Mouse (Mus musculus): ENCODE results near the gene Radil. TPM values are rescaled to one million over a fixed set of nuclear protein-coding genes. Genes with fewer than 3 reads are reported as not detected.
A peak's percentile ranks its signal among the peaks of the same experiment; 100 is the strongest.

Radil gene
- polyA plus RNA-seq, 1 experiment from 2014 or later, result 17.6 TPM

DNA sequence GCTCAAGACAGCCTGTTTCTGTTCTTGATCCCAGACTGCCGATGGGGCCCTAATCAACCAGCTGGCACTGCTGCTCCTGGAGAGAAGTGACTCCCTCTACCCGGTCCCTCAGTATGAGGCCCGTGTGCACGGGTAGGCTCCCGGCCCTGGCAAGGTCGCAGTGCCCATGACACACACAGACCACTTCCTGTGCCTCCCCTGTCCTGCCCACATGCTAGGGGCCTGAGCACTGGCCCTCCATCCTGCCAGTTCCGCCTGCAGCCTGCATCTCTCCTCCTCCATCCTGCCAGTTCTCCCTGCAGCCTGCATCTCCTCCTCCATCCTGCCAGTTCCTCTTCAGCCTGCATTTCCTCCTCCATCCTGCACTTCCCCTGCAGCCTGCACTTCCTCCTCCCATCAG, 75.2 kb downstream of the Radil start:
- ATAC-seq, result no peak
- WGBS, result 87% methylated on average over 7 of the region's 7 CpGs
- no peaks in the 10 kb centered on the region for H3K36me3 ChIP-seq (ENCODE audit: control insufficient read depth, insufficient read depth)

GRCm38 (mm10) chr5:142473696-142474095, 77.2 kb downstream of the Radil start:
- Histone ChIP-seq H3K9me3 (ENCODE audit: control insufficient read depth, low read length) (no peaks in the 10 kb centered on the region), H3K27ac (ENCODE audit: low read length) (no peak overlapping the region), H3K4me1 (replicated peaks; ENCODE audit: control insufficient read depth, insufficient read depth, low read length) (no peaks in the 10 kb centered on the region), H3K4me2 (ENCODE audit: low read length) (no peak overlapping the region), H3K4me3 (replicated peaks; ENCODE audit: low read length) (no peak overlapping the region), H3K27me3 (replicated peaks; ENCODE audit: control insufficient read depth, insufficient read depth, low read length) (no peaks in the 10 kb centered on the region), H3K36me3 (ENCODE audit: control insufficient read depth, insufficient read depth) (peaks cover 8% of the 10 kb centered on the region), H3K9ac (replicated peaks; ENCODE audit: low read depth, low read length) (no peak overlapping the region)
- WGBS, result 58% methylated on average over 10 of the region's 10 CpGs
- ATAC-seq, result no peak

More for the DNA sequence above, 75.2 kb downstream of the Radil start:
- Histone ChIP-seq H3K27ac (ENCODE audit: low read length) (no peak overlapping the region), H3K9me3 (ENCODE audit: control insufficient read depth, low read length) (no peaks in the 10 kb centered on the region), H3K4me2 (ENCODE audit: low read length) (no peak overlapping the region), H3K9ac (replicated peaks; ENCODE audit: low read depth, low read length) (no peak overlapping the region), H3K4me1 (replicated peaks; ENCODE audit: control insufficient read depth, insufficient read depth, low read length) (peaks cover 8% of the 10 kb centered on the region), H3K4me3 (replicated peaks; ENCODE audit: low read length) (no peak overlapping the region), H3K27me3 (replicated peaks; ENCODE audit: control insufficient read depth, insufficient read depth, low read length) (no peaks in the 10 kb centered on the region)

GRCm38 (mm10) chr5:142469796-142470195, 81.1 kb downstream of the Radil start:
- Histone ChIP-seq H3K9me3 (ENCODE audit: control insufficient read depth, low read length) (no peaks in the 10 kb centered on the region), H3K4me3 (replicated peaks; ENCODE audit: low read length) (no peak overlapping the region), H3K36me3 (ENCODE audit: control insufficient read depth, insufficient read depth) (peaks cover 9% of the 10 kb centered on the region), H3K27ac (ENCODE audit: low read length) (no peak overlapping the region), H3K27me3 (replicated peaks; ENCODE audit: control insufficient read depth, insufficient read depth, low read length) (no peaks in the 10 kb centered on the region), H3K4me1 (replicated peaks; ENCODE audit: control insufficient read depth, insufficient read depth, low read length) (peaks cover 3% of the 10 kb centered on the region), H3K9ac (replicated peaks; ENCODE audit: low read depth, low read length) (no peak overlapping the region), H3K4me2 (ENCODE audit: low read length) (no peak overlapping the region)
- WGBS, result 93% methylated on average over 11 of the region's 11 CpGs
- ATAC-seq, result no peak

DNA sequence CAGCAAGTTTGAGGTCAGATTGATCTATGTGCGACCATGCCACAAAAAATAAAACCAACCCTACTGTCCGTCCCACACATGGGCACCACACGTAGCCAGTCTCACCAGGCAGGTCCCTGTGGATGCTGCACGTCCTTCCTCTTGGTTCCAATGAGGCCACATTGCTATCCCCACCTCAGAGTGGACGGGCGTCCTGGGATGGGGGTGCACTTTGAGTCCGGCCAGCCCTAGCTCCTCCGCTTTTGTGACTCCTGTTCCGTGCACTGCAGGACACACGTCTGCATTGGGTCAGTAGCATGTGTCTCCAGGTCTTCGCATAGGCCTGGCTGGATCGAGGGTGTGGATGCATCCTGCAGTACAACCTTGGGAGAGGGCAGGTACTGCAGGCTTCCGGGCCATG, 82.5 kb downstream of the Radil start:
- 97% methylated on average over 13 of the region's 13 CpGs for WGBS
- no peak overlapping the region for H3K27ac ChIP-seq (ENCODE audit: low read length)
- H3K9me3 ChIP-seq (ENCODE audit: control insufficient read depth, low read length), result no peaks in the 10 kb centered on the region
- no peak for ATAC-seq
- peaks cover 9% of the 10 kb centered on the region for H3K36me3 ChIP-seq (ENCODE audit: control insufficient read depth, insufficient read depth)
- H3K9ac ChIP-seq (replicated peaks; ENCODE audit: low read depth, low read length), result no peak overlapping the region
- H3K4me1 ChIP-seq (replicated peaks; ENCODE audit: control insufficient read depth, insufficient read depth, low read length), result peaks cover 9% of the 10 kb centered on the region
- H3K4me3 ChIP-seq (replicated peaks; ENCODE audit: low read length), result no peak overlapping the region
- H3K4me2 ChIP-seq (ENCODE audit: low read length), result no peak overlapping the region
- no peaks in the 10 kb centered on the region for H3K27me3 ChIP-seq (replicated peaks; ENCODE audit: control insufficient read depth, insufficient read depth, low read length)

DNA sequence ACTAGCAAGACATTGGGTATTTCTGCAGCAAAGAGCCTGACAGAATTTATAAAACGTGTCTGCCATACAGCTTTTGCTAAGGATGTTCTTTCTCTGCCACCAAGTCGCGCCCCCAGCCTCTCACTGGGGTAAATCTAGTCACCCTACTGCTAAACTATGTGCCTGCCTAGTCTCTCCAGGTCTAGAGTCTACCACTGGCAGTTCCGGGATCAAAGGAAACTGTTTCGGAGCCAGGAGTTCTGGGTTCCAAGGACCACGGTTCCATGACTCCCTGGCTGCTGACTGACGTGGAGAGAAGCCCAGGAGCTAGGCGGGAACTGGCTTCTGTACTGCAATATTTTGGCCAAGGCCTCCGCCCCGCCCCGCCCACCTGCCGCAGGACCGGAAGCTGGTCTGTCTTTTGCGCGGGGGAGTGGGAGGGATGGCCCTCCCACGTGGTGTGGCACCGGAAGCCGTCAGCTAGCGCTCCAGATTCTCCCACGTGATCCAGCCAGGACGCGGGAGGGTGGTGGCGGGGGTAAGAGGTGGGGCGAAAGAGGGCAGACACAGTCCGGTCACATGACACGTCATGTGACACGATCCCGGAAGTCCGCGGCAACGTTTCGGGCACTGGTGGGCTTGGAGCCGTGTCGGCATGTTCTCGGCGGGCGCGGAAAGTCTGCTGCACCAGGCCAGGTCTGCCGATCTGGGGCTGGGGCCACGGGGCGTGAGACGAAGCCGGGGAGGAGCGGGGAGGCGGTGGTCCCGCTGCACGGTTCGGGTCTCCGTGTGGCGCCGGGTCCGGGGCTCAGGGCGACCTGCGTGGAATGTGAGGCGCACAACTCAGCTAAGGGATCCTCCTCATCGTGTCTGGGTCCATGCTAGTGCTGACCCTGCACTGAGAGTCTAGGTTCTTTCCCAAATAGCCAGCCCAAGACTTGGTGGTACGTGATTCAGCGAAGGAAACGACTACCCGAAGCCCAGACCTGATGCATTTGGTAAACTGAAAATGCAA, 87.1 kb downstream of the Radil start, which contains the start of gene Ap5z1:
Gene Ap5z1 (plus strand): TSS at position 484 of the 994 bp plus-strand sequence.
- Histone ChIP-seq H3K9ac (replicated peaks; ENCODE audit: low read depth, low read length) (peak within 1 kb of the TSS; percentile 80), H3K27ac (ENCODE audit: low read length) (peak within 1 kb of the TSS; percentile 89), H3K4me2 (ENCODE audit: low read length) (peak within 1 kb of the TSS; percentile 94), H3K27me3 (replicated peaks; ENCODE audit: control insufficient read depth, insufficient read depth, low read length) (no peaks in the 10 kb centered on the region), H3K9me3 (ENCODE audit: control insufficient read depth, low read length) (no peaks in the 10 kb centered on the region), H3K36me3 (ENCODE audit: control insufficient read depth, insufficient read depth) (peaks cover 2% of the 10 kb centered on the region; the same call in 1 of the 2 replicates), H3K4me3 (replicated peaks; ENCODE audit: low read length) (peak within 1 kb of the TSS; percentile 78), H3K4me1 (replicated peaks; ENCODE audit: control insufficient read depth, insufficient read depth, low read length) (peaks cover 9% of the 10 kb centered on the region)
- WGBS, result 1% methylated on average over 60 of the region's 60 CpGs
- ATAC-seq, result peak; percentile 91

DNA sequence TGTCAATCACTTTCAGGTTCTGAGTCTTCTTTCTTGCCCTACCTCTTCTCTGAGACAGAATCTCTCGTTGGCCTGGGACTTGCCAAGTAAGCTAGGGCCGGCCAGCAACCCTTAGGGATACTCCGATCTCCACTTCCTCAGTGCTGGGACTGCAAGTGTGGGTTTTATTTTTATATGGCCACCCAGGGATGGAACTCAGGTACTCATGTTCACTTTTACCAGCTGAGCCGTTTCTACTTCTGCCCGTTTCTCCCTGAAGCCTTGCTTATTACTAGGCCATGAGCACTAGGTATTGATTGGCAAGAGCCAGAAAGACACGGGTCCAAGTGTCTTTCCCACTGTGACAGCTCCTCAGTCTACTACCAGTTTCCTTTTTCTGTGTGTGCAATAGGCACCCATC, 87.9 kb downstream of the Radil start:
- 90% methylated on average over 6 of the region's 6 CpGs for WGBS
- no peaks in the 10 kb centered on the region for H3K27me3 ChIP-seq (replicated peaks; ENCODE audit: control insufficient read depth, insufficient read depth, low read length)
- H3K27ac ChIP-seq (ENCODE audit: low read length), result peak overlapping the region; percentile 89
- peak overlapping the region; percentile 78 for H3K4me3 ChIP-seq (replicated peaks; ENCODE audit: low read length)
- H3K36me3 ChIP-seq (ENCODE audit: control insufficient read depth, insufficient read depth), result 0 out of 2 replicates have a peak, but pooled peaks cover 2% of the 10 kb centered on the region
- no peaks in the 10 kb centered on the region for H3K9me3 ChIP-seq (ENCODE audit: control insufficient read depth, low read length)
- peak overlapping the region; percentile 50; the same call in 1 of the 2 replicates for H3K9ac ChIP-seq (replicated peaks; ENCODE audit: low read depth, low read length)
- peaks cover 9% of the 10 kb centered on the region for H3K4me1 ChIP-seq (replicated peaks; ENCODE audit: control insufficient read depth, insufficient read depth, low read length)
- peak overlapping the region; percentile 94 for H3K4me2 ChIP-seq (ENCODE audit: low read length)
- ATAC-seq, result no peak; the same call in 1 of the 2 replicates

DNA sequence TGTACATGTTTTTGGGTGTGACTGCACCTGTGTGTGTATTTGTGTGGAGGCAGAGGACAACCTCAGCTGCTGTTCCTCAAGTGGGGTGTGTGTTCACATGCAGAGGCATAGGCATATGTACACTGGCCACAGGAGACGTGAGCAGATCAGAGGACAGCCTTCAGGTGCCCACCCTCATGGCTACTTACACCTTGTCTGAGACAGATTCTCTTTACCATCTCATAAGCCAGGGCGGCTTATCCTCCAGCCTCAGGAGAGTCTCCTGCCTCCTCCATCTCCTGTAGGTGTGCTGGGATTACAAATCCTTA, 88.3 kb downstream of the Radil start:
- Histone ChIP-seq H3K4me1 (replicated peaks; ENCODE audit: control insufficient read depth, insufficient read depth, low read length) (peaks cover 9% of the 10 kb centered on the region), H3K4me3 (replicated peaks; ENCODE audit: low read length) (no peak overlapping the region), H3K9ac (replicated peaks; ENCODE audit: low read depth, low read length) (no peak overlapping the region), H3K27me3 (replicated peaks; ENCODE audit: control insufficient read depth, insufficient read depth, low read length) (no peaks in the 10 kb centered on the region), H3K4me2 (ENCODE audit: low read length) (no peak overlapping the region), H3K36me3 (ENCODE audit: control insufficient read depth, insufficient read depth) (0 out of 2 replicates have a peak, but pooled peaks cover 2% of the 10 kb centered on the region), H3K9me3 (ENCODE audit: control insufficient read depth, low read length) (no peaks in the 10 kb centered on the region), H3K27ac (ENCODE audit: low read length) (no peak overlapping the region)
- 93% methylated on average over 2 of the region's 2 CpGs for WGBS
- ATAC-seq, result no peak

DNA sequence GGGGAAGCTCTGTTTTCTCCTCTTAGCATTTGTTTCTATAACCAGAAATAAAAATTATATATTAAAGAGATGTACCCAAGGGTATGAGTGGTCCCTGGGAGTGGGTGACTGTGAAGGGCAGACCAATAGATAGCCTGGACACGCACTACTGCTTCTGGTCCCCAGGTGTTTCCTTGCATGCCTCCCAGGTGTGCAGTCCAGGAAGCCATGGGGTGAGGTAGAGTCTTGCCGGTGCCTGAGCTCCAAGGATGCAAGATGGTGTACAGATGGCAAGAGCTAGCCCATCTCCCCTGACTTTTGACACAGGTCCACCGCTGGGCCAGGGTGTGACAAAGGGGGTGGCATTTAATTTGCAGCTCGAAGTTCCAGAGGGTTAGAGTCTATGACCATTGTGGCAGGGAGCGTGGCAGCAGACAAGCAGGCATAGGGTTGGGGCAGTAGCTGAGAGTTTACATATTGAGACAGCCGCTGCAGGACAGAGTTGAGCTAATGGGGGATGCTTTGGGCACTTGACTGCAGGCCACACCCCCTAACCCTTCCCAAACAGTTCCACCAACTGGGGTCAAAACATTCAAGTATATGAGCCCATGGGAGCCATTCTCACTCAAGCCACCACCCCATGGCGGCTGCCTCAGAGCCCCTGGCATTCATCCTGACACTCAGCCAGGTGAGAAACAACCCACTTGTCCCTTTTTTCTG, 88.8 kb downstream of the Radil start:
- no peak for ATAC-seq
- H3K4me1 ChIP-seq (replicated peaks; ENCODE audit: control insufficient read depth, insufficient read depth, low read length), result peaks cover 9% of the 10 kb centered on the region
- H3K27me3 ChIP-seq (replicated peaks; ENCODE audit: control insufficient read depth, insufficient read depth, low read length), result no peaks in the 10 kb centered on the region
- H3K9ac ChIP-seq (replicated peaks; ENCODE audit: low read depth, low read length), result no peak overlapping the region
- 97% methylated on average over 7 of the region's 7 CpGs for WGBS
- no peak overlapping the region for H3K4me2 ChIP-seq (ENCODE audit: low read length)
- no peaks in the 10 kb centered on the region for H3K9me3 ChIP-seq (ENCODE audit: control insufficient read depth, low read length)
- peaks cover 7% of the 10 kb centered on the region; the same call in 1 of the 2 replicates for H3K36me3 ChIP-seq (ENCODE audit: control insufficient read depth, insufficient read depth)
- no peak overlapping the region for H3K27ac ChIP-seq (ENCODE audit: low read length)
- no peak overlapping the region for H3K4me3 ChIP-seq (replicated peaks; ENCODE audit: low read length)

GRCm38 (mm10) chr5:142459834-142460233, 91.1 kb downstream of the Radil start:
- H3K27me3 ChIP-seq (replicated peaks; ENCODE audit: control insufficient read depth, insufficient read depth, low read length), result no peaks in the 10 kb centered on the region
- 69% methylated on average over 5 of the region's 5 CpGs for WGBS
- ATAC-seq, result no peak

More at GRCm38 (mm10) chr5:142459834-142460233, 91.1 kb downstream of the Radil start:
- Histone ChIP-seq H3K4me2 (ENCODE audit: low read length) (no peak overlapping the region), H3K4me3 (replicated peaks; ENCODE audit: low read length) (no peak overlapping the region), H3K9me3 (ENCODE audit: control insufficient read depth, low read length) (no peaks in the 10 kb centered on the region), H3K9ac (replicated peaks; ENCODE audit: low read depth, low read length) (no peak overlapping the region), H3K36me3 (ENCODE audit: control insufficient read depth, insufficient read depth) (peaks cover 11% of the 10 kb centered on the region), H3K27ac (ENCODE audit: low read length) (no peak overlapping the region), H3K4me1 (replicated peaks; ENCODE audit: control insufficient read depth, insufficient read depth, low read length) (peaks cover 7% of the 10 kb centered on the region)

All from forebrain, embryonic 16.5 days (tissue).